Mouse (Mus musculus): Measurements from ENCODE around the gene Slc22a16. TPM values are rescaled to one million over a fixed set of nuclear protein-coding genes. Genes with fewer than 3 reads are reported as not detected.

Slc22a16 gene
- total RNA-seq, 1 experiment from 2014 or later = not detected

- ATAC-seq (replicated peaks; ENCODE audit: insufficient number of reproducible peaks, low FRiP score, low TSS enrichment, poor library complexity, severe bottlenecking) = no peak
Observed at GRCm38 (mm10) chr10:40592186-40592585, 22.1 kb downstream of the Slc22a16 start.

GRCm38 (mm10) chr10:40597177-40597576, 27.0 kb downstream of the Slc22a16 start:
- no peak for ATAC-seq (replicated peaks; ENCODE audit: insufficient number of reproducible peaks, low FRiP score, low TSS enrichment, poor library complexity, severe bottlenecking)

GRCm38 (mm10) chr10:40604706-40605394, 34.7 kb downstream of the Slc22a16 start:
- ATAC-seq (replicated peaks; ENCODE audit: insufficient number of reproducible peaks, low FRiP score, low TSS enrichment, poor library complexity, severe bottlenecking) = no peak

DNA sequence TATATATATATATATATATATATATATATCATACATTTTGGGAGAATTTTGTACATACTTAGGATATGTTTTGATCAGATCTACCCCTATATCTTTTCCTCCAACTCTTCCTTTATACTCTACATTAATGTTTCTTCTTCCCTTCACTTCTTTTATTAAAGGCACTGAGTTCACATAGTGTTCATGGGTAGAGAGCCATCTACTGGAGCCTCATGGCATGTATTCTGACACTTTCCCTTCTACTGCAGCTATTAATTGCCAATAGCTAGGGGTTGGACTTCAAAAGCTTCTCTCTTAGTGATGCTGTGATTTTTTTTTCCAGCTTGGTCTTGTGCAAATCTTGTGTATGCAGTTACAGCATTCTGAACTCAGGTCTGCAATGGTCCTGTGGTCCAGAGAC, 47.8 kb downstream of the Slc22a16 start:
- ATAC-seq (replicated peaks; ENCODE audit: insufficient number of reproducible peaks, low FRiP score, low TSS enrichment, poor library complexity, severe bottlenecking) = no peak

GRCm38 (mm10) chr10:40619760-40620159, 49.6 kb downstream of the Slc22a16 start:
- ATAC-seq (replicated peaks; ENCODE audit: insufficient number of reproducible peaks, low FRiP score, low TSS enrichment, poor library complexity, severe bottlenecking) = no peak

GRCm38 (mm10) chr10:40629140-40629539, 59.0 kb downstream of the Slc22a16 start:
- ATAC-seq (replicated peaks; ENCODE audit: insufficient number of reproducible peaks, low FRiP score, low TSS enrichment, poor library complexity, severe bottlenecking) = no peak

GRCm38 (mm10) chr10:40629656-40630311, 59.6 kb downstream of the Slc22a16 start, which contains the start of gene Ddo:
Gene Ddo (plus strand): TSS chr10:40630011.
- ATAC-seq (replicated peaks; ENCODE audit: insufficient number of reproducible peaks, low FRiP score, low TSS enrichment, poor library complexity, severe bottlenecking) = no peak

DNA sequence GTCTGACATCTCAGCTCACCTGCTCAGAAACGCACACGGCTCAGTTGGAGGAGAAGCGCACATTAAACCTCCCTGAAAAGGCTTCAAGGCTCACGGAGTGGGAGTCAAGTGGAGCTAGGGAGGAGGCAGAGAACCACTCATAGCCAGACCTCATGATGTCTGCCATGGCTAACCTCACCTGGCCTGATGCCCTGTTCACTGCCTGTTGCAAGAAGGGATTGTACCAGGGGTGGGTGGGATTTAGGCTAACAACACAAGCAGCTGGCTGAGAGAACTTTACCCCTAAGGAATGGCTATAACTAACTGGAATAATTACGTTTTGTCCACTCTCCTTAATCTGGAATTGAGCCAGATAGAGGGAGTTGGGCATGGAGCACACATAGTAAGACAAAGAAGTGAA, 60.3 kb downstream of the Slc22a16 start:
- ATAC-seq (replicated peaks; ENCODE audit: insufficient number of reproducible peaks, low FRiP score, low TSS enrichment, poor library complexity, severe bottlenecking) = no peak

DNA sequence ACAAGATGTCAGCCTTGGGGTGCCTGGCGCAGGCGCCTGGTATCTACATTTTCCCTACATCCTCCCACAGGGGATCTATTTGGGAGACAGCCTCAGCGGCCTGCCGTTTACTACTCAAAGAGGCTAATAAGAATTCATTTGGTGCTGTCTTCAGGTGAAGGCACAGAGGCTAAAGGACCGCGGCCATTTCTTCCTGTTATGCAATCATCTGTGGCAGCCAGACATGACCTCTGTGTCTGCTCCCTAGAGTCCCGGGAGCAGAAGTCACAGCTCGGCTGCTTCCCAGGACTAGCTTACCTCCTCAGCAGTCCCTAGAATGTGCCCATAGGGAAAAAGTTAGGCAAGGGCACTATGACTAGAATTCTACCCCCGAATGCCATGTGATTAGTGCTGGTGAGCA, 60.8 kb downstream of the Slc22a16 start:
- no peak for ATAC-seq (replicated peaks; ENCODE audit: insufficient number of reproducible peaks, low FRiP score, low TSS enrichment, poor library complexity, severe bottlenecking)

DNA sequence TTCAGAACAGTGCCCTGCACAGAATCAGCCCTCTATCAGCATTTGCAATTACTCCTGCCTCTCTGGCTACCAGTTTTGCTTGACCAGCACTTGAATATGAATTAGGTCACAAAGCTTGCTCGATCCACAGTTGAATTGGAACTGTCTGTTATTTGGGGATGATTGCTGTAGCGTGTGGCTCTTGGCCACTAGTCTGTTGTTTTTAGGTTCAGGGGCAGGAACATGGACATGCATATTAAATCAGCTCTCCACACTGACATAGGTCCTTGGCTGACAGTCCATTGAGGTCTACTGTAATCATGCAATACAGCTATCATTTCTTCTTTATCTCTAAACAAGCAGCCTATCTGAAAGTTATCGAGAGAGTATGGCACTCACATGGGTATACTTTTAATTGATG, 62.0 kb downstream of the Slc22a16 start:
- ATAC-seq (replicated peaks; ENCODE audit: insufficient number of reproducible peaks, low FRiP score, low TSS enrichment, poor library complexity, severe bottlenecking) = no peak

GRCm38 (mm10) chr10:40637331-40637730, 67.2 kb downstream of the Slc22a16 start:
- ATAC-seq (replicated peaks; ENCODE audit: insufficient number of reproducible peaks, low FRiP score, low TSS enrichment, poor library complexity, severe bottlenecking) = no peak

DNA sequence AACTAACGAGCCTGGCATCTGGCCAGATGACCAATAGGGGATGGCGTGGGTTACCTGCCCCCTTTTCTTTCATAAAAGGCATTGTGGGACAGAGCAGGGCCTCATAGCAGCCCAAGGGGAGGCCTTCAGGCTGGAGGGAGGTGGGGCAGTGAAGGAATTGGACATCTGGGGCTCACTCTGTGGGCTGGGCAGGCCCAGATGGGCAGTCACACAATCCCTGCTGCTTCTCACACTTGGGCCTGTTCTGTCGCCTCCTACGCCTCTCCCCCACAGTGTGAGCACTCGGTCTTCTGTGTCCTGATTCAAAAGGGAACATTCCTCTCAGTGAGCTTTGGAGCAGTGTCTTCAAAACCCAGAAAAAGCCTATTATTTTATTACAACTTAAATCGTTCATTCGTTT, 68.1 kb downstream of the Slc22a16 start:
- ATAC-seq (replicated peaks; ENCODE audit: insufficient number of reproducible peaks, low FRiP score, low TSS enrichment, poor library complexity, severe bottlenecking) = no peak

GRCm38 (mm10) chr10:40638823-40639819, 69.0 kb downstream of the Slc22a16 start:
- ATAC-seq (replicated peaks; ENCODE audit: insufficient number of reproducible peaks, low FRiP score, low TSS enrichment, poor library complexity, severe bottlenecking) = no peak

GRCm38 (mm10) chr10:40640406-40640805, 70.3 kb downstream of the Slc22a16 start:
- no peak for ATAC-seq (replicated peaks; ENCODE audit: insufficient number of reproducible peaks, low FRiP score, low TSS enrichment, poor library complexity, severe bottlenecking)

- ATAC-seq (replicated peaks; ENCODE audit: insufficient number of reproducible peaks, low FRiP score, low TSS enrichment, poor library complexity, severe bottlenecking) = no peak
Observed at GRCm38 (mm10) chr10:40641901-40642300, 71.8 kb downstream of the Slc22a16 start.

DNA sequence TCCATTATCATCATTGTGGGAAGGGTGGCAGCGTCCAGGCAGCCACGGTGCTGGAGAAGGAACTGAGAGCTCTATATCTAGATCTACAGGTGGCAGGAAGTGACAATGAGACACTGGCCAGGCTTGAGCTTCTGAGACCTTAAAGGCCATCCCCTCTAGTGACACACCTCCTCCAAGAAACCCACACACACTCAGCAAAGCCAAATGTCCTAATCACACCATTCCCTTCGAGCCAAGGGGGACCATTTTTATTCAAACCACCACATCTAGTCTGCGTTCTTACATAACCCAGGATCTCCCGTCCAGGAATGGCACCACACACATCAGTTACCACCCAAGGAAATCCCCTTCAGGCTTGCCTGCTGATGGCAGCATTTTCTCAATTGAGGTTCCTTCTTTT, 73.0 kb downstream of the Slc22a16 start:
- no peak for ATAC-seq (replicated peaks; ENCODE audit: insufficient number of reproducible peaks, low FRiP score, low TSS enrichment, poor library complexity, severe bottlenecking)

DNA sequence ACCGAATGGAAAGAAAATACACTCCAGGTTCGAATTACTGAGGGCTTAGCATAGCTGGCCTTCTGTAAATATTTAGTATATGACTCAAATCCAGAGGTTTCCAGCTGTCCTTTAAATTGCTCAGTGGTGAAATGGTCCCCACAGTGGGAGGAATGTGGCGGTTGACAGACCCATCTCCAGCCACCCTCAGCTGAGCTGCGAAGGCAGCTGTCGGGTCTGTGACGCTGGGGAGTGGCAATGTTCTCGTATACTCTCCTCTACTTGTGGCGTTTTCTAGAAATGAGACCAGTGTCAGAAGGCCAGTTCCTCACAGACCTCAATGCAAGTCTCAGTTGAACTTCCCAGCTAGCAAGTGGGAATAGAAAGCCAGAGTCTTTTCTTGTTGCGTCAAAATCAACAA, 74.3 kb downstream of the Slc22a16 start:
- no peak for ATAC-seq (replicated peaks; ENCODE audit: insufficient number of reproducible peaks, low FRiP score, low TSS enrichment, poor library complexity, severe bottlenecking)

DNA sequence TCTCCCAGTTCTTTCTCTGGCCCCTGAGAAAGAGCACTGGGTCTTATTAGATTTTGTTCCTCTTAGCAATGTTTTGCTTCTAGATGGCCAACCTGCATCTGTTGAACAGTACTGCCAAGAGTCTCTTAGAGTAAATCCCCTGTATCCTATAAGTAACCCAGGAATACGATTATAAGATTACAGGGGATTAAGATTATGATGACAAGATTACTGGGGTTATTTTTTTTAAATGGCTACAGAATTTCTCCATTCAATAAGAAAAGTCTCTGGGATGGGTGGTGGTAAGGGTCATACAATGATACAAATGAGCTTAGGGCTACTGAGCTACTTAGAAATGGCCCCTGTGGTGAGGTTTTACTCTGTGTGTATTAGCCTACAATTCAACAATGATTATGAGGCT, 75.2 kb downstream of the Slc22a16 start:
- no peak for ATAC-seq (replicated peaks; ENCODE audit: insufficient number of reproducible peaks, low FRiP score, low TSS enrichment, poor library complexity, severe bottlenecking)

- no peak for ATAC-seq (replicated peaks; ENCODE audit: insufficient number of reproducible peaks, low FRiP score, low TSS enrichment, poor library complexity, severe bottlenecking)
Observed at GRCm38 (mm10) chr10:40648776-40649175, 78.6 kb downstream of the Slc22a16 start.
